Mouse (Mus musculus) neural tube, embryonic 15.5 days (tissue): ENCODE results near the gene Tnfrsf13b. TPM values are rescaled to one million over a fixed set of nuclear protein-coding genes. Genes with fewer than 3 reads are reported as not detected.
A peak's percentile ranks its signal among the peaks of the same experiment; 100 is the strongest.
"Not testable (repeated sequence)": the region's sequence is repeated elsewhere in the genome, so short reads cannot be mapped to it uniquely, and the experiment has no call there.

ENCODE experiments used
- ATAC-seq: fragments of 200-750 bp; cut with Nextera tagmentation; 2 replicates; pipeline ENCODE4 v1.8.0; 2017; ENCODE audit warnings: mild to moderate bottlenecking, moderate TSS enrichment, moderate library complexity; ENCODE audit not compliant: low FRiP score
- H3K27ac ChIP-seq: fragments of 300-500 bp; sonication (generic); replicated peaks from 2 replicates; pipeline ENCODE4 v1.5.1; 2015; ENCODE audit warnings: mild to moderate bottlenecking, inconsistent platforms
- H3K27me3 ChIP-seq: fragments of 300-500 bp; sonication (generic); replicated peaks from 2 replicates; pipeline ENCODE4 v1.6.1; 2015; ENCODE audit warnings: inconsistent platforms
- H3K36me3 ChIP-seq: fragments of 300-500 bp; sonication (generic); 2 replicates; pipeline ENCODE4 v1.6.1; 2015; ENCODE audit warnings: inconsistent platforms
- H3K4me1 ChIP-seq: fragments of 300-500 bp; sonication (generic); 2 replicates; pipeline ENCODE4 v1.6.1; 2015; ENCODE audit warnings: inconsistent platforms
- H3K4me2 ChIP-seq: fragments of 300-500 bp; sonication (generic); 2 replicates; pipeline ENCODE4 v1.6.1; 2015; ENCODE audit warnings: inconsistent platforms, mild to moderate bottlenecking, moderate library complexity
- H3K4me3 ChIP-seq: fragments of 300-500 bp; sonication (generic); replicated peaks from 2 replicates; pipeline ENCODE4 v1.5.1; 2015; ENCODE audit warnings: mild to moderate bottlenecking, inconsistent platforms
- H3K9ac ChIP-seq: fragments of 300-500 bp; sonication (generic); replicated peaks from 2 replicates; pipeline ENCODE4 v1.6.1; 2015; ENCODE audit warnings: mild to moderate bottlenecking, inconsistent platforms
- H3K9me3 ChIP-seq: fragments of 300-500 bp; sonication (generic); replicated peaks from 2 replicates; pipeline ENCODE4 v1.6.1; 2016; ENCODE audit warnings: inconsistent platforms
- WGBS: fragments of 180-500 bp; shearing (Covaris S2); methylation state at CpG from one replicate; pipeline ENCODE4 v1.1.7; 2015; ENCODE audit warnings: mixed read lengths; 5-methylcytosine and 5-hydroxymethylcytosine counted together
- polyA plus RNA-seq: library from polyadenylated mRNA; unstranded; fragments of >200 nt; fragmentation: Nextera tagmentation; extraction: Ambion mirVana; gene quantifications from 2 replicates; pipeline ENCODE4 v1.2.1, GENCODE M21; 2015

Gene Tnfrsf13b
- polyA plus RNA-seq, 1 experiment from 2014 or later = 1.2 TPM

DNA sequence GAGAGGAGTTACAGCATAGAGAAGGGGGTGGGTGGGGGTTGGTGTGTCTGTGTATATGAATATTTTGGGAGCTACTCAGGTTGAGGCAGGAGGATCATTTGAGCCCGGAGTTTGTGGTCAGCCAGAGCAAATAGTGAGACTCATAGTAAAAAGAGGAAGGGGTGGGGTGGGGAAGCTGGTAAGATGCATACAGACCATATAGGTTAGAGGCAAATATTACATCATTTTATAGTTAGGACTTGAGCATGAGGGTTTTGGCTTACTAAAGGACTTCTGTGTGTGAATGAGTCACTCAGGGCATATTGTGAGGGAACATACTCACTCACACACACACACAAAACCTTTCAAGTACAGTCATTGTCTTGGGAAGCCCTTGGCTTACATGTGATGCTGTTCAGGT, 49.8 kb downstream of the Tnfrsf13b start:
- no peaks in the 10 kb centered on the region for H3K36me3 ChIP-seq
- no peak for ATAC-seq
- 0 out of 2 replicates have a peak overlapping the region, but pooled peaks have one; percentile 50 for H3K4me2 ChIP-seq
- no peak overlapping the region for H3K9ac ChIP-seq
- H3K4me1 ChIP-seq = peaks cover 35% of the 10 kb centered on the region
- no peaks in the 10 kb centered on the region for H3K27me3 ChIP-seq
- WGBS = 94% methylated on average over 1 of the region's 1 CpGs
- H3K4me3 ChIP-seq = no peak overlapping the region
- no peaks in the 10 kb centered on the region for H3K9me3 ChIP-seq
- H3K27ac ChIP-seq = peak overlapping the region; percentile 88

GRCm38 (mm10) chr11:61180361-61180760, 53.8 kb downstream of the Tnfrsf13b start:
- Histone ChIP-seq H3K27ac (peak overlapping the region; percentile 65), H3K27me3 (no peaks in the 10 kb centered on the region), H3K36me3 (no peaks in the 10 kb centered on the region), H3K4me3 (no peak overlapping the region), H3K9ac (no peak overlapping the region), H3K4me2 (no peak overlapping the region), H3K9me3 (no peaks in the 10 kb centered on the region), H3K4me1 (peaks cover 13% of the 10 kb centered on the region)
- 58% methylated on average over 3 of the region's 3 CpGs for WGBS
- no peak for ATAC-seq

GRCm38 (mm10) chr11:61181624-61182023, 55.1 kb downstream of the Tnfrsf13b start:
- H3K4me2 ChIP-seq = no peak overlapping the region
- H3K4me3 ChIP-seq = no peak overlapping the region
- no peak overlapping the region for H3K9ac ChIP-seq
- no peaks in the 10 kb centered on the region for H3K27me3 ChIP-seq
- H3K36me3 ChIP-seq = no peaks in the 10 kb centered on the region
- no peak overlapping the region for H3K27ac ChIP-seq
- ATAC-seq = no peak
- no peaks in the 10 kb centered on the region for H3K9me3 ChIP-seq
- H3K4me1 ChIP-seq = 0 out of 2 replicates have a peak, but pooled peaks cover 6% of the 10 kb centered on the region

GRCm38 (mm10) chr11:61183820-61184219, 57.3 kb downstream of the Tnfrsf13b start:
- Histone ChIP-seq H3K36me3 (no peaks in the 10 kb centered on the region), H3K9ac (no peak overlapping the region), H3K4me3 (no peak overlapping the region), H3K4me2 (no peak overlapping the region), H3K4me1 (0 out of 2 replicates have a peak, but pooled peaks cover 6% of the 10 kb centered on the region), H3K9me3 (no peaks in the 10 kb centered on the region), H3K27me3 (no peaks in the 10 kb centered on the region), H3K27ac (no peak overlapping the region)
- no peak for ATAC-seq
- 82% methylated on average over 1 of the region's 1 CpGs for WGBS

DNA sequence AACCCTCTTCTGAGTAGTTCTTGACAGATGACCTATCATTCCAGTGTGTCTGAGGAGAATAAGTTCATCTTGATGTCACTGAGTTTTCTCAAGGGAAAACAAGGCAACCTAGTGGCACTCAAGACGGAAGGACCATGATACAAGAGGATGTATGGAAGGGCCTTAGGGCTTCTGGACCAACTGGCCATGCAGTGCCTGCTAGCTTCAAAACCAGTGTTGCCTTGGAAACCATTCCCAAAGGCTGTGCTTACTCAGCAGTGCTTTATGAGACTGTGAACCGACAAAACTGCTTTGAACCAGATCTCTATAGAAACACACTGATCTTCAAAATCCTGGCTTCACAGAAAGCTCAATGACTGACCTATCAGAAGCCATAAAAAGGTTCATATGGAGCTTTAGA, 64.2 kb downstream of the Tnfrsf13b start:
- 34% methylated on average over 2 of the region's 2 CpGs for WGBS
- Histone ChIP-seq H3K4me2 (no peak overlapping the region), H3K4me3 (no peak overlapping the region), H3K27ac (no peak overlapping the region), H3K9me3 (no peaks in the 10 kb centered on the region), H3K4me1 (0 out of 2 replicates have a peak, but pooled peaks cover 6% of the 10 kb centered on the region), H3K9ac (no peak overlapping the region), H3K27me3 (peaks cover 5% of the 10 kb centered on the region; the same call in 1 of the 2 replicates), H3K36me3 (no peaks in the 10 kb centered on the region)
- no peak; the same call in 1 of the 2 replicates for ATAC-seq

DNA sequence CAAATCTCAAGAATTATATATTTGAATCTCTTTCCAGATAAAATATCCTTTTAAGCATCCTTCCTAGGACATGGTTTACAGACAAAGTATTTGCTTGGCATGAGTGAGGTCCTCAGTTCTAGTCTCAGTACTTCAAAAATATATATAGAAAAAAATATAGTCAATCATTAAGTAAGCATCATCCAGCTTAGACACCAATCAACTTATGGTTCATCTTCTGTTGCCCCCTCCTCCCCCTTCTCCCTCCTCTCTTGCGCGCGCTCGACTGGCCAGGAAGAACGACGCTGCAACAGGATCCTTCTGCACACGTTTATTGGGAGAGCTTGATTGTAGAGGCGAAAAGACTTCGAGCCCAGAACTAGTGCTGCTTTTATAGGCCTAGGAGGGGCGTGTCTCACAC, 65.6 kb downstream of the Tnfrsf13b start:
- not testable (repeated sequence) for H3K4me3 ChIP-seq, H3K4me1 ChIP-seq, H3K27me3 ChIP-seq, H3K9me3 ChIP-seq, H3K36me3 ChIP-seq, H3K9ac ChIP-seq, H3K27ac ChIP-seq, H3K4me2 ChIP-seq, ATAC-seq
- WGBS = 96% methylated on average over 6 of the region's 10 CpGs

- H3K9me3 ChIP-seq = no peaks in the 10 kb centered on the region
- no peak overlapping the region for H3K9ac ChIP-seq
- ATAC-seq = no peak
- H3K36me3 ChIP-seq = no peaks in the 10 kb centered on the region
- no peak overlapping the region for H3K4me3 ChIP-seq
- H3K4me2 ChIP-seq = no peak overlapping the region
- no peak overlapping the region for H3K27ac ChIP-seq
- H3K27me3 ChIP-seq = peaks cover 5% of the 10 kb centered on the region; the same call in 1 of the 2 replicates
- 0 out of 2 replicates have a peak, but pooled peaks cover 6% of the 10 kb centered on the region for H3K4me1 ChIP-seq
- WGBS = 96% methylated on average over 2 of the region's 2 CpGs
Measured at GRCm38 (mm10) chr11:61192779-61193178, 66.2 kb downstream of the Tnfrsf13b start.

GRCm38 (mm10) chr11:61193392-61193791, 66.8 kb downstream of the Tnfrsf13b start:
- ATAC-seq = no peak
- WGBS = 11% methylated on average over 9 of the region's 9 CpGs
- Histone ChIP-seq H3K9ac (no peak overlapping the region), H3K4me3 (no peak overlapping the region), H3K27ac (no peak overlapping the region), H3K27me3 (peaks cover 5% of the 10 kb centered on the region; the same call in 1 of the 2 replicates), H3K4me1 (0 out of 2 replicates have a peak, but pooled peaks cover 6% of the 10 kb centered on the region), H3K36me3 (no peaks in the 10 kb centered on the region), H3K9me3 (no peaks in the 10 kb centered on the region), H3K4me2 (no peak overlapping the region)

- Histone ChIP-seq H3K9me3 (no peaks in the 10 kb centered on the region), H3K36me3 (no peaks in the 10 kb centered on the region), H3K9ac (no peak overlapping the region), H3K4me1 (no peaks in the 10 kb centered on the region), H3K4me3 (no peak overlapping the region), H3K27ac (no peak overlapping the region), H3K4me2 (no peak overlapping the region), H3K27me3 (peaks cover 5% of the 10 kb centered on the region; the same call in 1 of the 2 replicates)
- WGBS = 84% methylated on average over 14 of the region's 14 CpGs
- ATAC-seq = no peak
Measured at GRCm38 (mm10) chr11:61196616-61197353, 70.2 kb downstream of the Tnfrsf13b start.

DNA sequence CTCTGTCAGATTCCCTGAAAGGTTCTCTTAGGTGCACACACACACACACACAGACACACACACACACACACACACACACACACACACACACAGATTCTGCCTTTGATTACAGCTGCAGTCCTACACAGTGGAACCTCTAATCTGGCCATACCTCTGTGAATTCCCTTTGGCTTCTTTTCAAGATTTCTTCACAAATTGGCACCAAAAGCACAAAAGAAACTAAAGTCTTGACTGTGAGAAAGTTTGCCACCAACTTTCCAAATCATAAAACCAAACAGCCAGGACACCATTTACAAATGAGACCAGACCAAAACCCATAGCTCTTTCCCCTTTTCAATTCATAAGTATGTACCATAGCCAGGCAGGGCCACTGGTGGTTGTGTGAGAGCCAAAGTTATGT, 71.4 kb downstream of the Tnfrsf13b start:
- Histone ChIP-seq H3K9ac (no peak overlapping the region), H3K27ac (no peak overlapping the region), H3K27me3 (peaks cover 5% of the 10 kb centered on the region; the same call in 1 of the 2 replicates), H3K9me3 (no peaks in the 10 kb centered on the region), H3K36me3 (no peaks in the 10 kb centered on the region), H3K4me1 (no peaks in the 10 kb centered on the region), H3K4me3 (no peak overlapping the region), H3K4me2 (no peak overlapping the region)
- no peak for ATAC-seq
